Mouse (Mus musculus) heart, embryonic 14.5 days (tissue): Measurements from ENCODE around the gene Ddi2. TPM values are rescaled to one million over a fixed set of nuclear protein-coding genes. Genes with fewer than 3 reads are reported as not detected.

Experiments used
- ATAC-seq: fragments of 200-750 bp; cut with Nextera tagmentation; 2 replicates; pipeline ENCODE4 v1.8.0; 2017; ENCODE audit warnings: low read depth, moderate TSS enrichment; ENCODE audit not compliant: insufficient number of reproducible peaks, insufficient read depth, low FRiP score
- H3K27ac ChIP-seq, 2 experiments: fragments of 200-500 bp in 1 of 2; fragments of 300-500 bp in 1 of 2; sonication (generic) in 1 of 2; replicated peaks in 1 of 2; 2 replicates each; pipeline ENCODE4 v1.5.1; 2012 to 2014; ENCODE audit warnings: low read depth in 2 of 2, low read length in 2 of 2, control low read depth in 1 of 2, mild to moderate bottlenecking in 1 of 2, mixed read lengths in 1 of 2; ENCODE audit not compliant: control insufficient read depth in 1 of 2, insufficient read depth in 1 of 2
- H3K27me3 ChIP-seq: fragments of 300-500 bp; sonication (generic); 2 replicates; pipeline ENCODE4 v1.6.1; 2014; ENCODE audit warnings: mild to moderate bottlenecking, low read length, control low read depth; ENCODE audit not compliant: control insufficient read depth, insufficient read depth
- H3K36me3 ChIP-seq: fragments of 300-500 bp; sonication (generic); 2 replicates; pipeline ENCODE4 v1.6.1; 2014; ENCODE audit warnings: mild to moderate bottlenecking, control low read depth, low read length, mixed read lengths; ENCODE audit not compliant: control insufficient read depth, insufficient read depth
- H3K4me1 ChIP-seq, 2 experiments: fragments of 200-500 bp in 1 of 2; fragments of 300-500 bp in 1 of 2; sonication (generic) in 1 of 2; 2 replicates each; pipeline ENCODE4 v1.6.1; 2012 to 2014; ENCODE audit warnings: low read length in 2 of 2, control low read depth in 1 of 2, mixed read lengths in 1 of 2; ENCODE audit not compliant: control insufficient read depth in 2 of 2, insufficient read depth in 2 of 2
- H3K4me2 ChIP-seq: fragments of 300-500 bp; sonication (generic); 2 replicates; pipeline ENCODE4 v1.6.1; 2014; ENCODE audit warnings: mild to moderate bottlenecking, low read length
- H3K4me3 ChIP-seq, 2 experiments: fragments of 200-500 bp in 1 of 2; fragments of 300-500 bp in 1 of 2; sonication (generic) in 1 of 2; 2 replicates each; pipeline ENCODE4 v1.5.1; 2012 to 2014; ENCODE audit warnings: low read length in 2 of 2, mild to moderate bottlenecking in 2 of 2, control low read depth in 1 of 2, low read depth in 1 of 2, moderate library complexity in 1 of 2; ENCODE audit not compliant: control insufficient read depth in 1 of 2, insufficient read depth in 1 of 2
- H3K9ac ChIP-seq: fragments of 300-500 bp; sonication (generic); 2 replicates; pipeline ENCODE4 v1.6.1; 2014; ENCODE audit warnings: mild to moderate bottlenecking, low read length
- H3K9me3 ChIP-seq: fragments of 300-500 bp; sonication (generic); 2 replicates; pipeline ENCODE4 v1.6.1; 2016; ENCODE audit warnings: low read length, control low read depth; ENCODE audit not compliant: control insufficient read depth
- whole genome bisulfite sequencing: fragments of 180-500 bp; shearing (Covaris S2); extraction: QIAGEN DNeasy Blood & Tissue Kit; methylation state at CpG from one replicate; pipeline ENCODE4 v1.1.7; 2014; 5-methylcytosine and 5-hydroxymethylcytosine counted together
- polyA plus RNA-seq: library from polyadenylated mRNA; unstranded; fragments of >200 nt; fragmentation: Nextera tagmentation; extraction: Ambion mirVana; gene quantifications from 2 replicates; pipeline ENCODE4 v1.2.1, GENCODE M21; 2014

The Ddi2 gene
- polyA plus RNA-seq, 1 experiment from 2014 or later, result 12.0 TPM

- no peaks in the 10 kb centered on the region for H3K27me3 ChIP-seq
- H3K9me3 ChIP-seq, result no peaks in the 10 kb centered on the region
- H3K36me3 ChIP-seq, result peaks cover 100% of the 10 kb centered on the region
- peaks cover 0 to 5% of the 10 kb centered on the region in 2 experiments; a peak in 2 of 4 replicates for H3K4me1 ChIP-seq
- H3K4me3 ChIP-seq, result no peak overlapping the region
- no peak overlapping the region for H3K27ac ChIP-seq
- no peak for ATAC-seq
- H3K9ac ChIP-seq, result no peak overlapping the region
- H3K4me2 ChIP-seq, result no peak overlapping the region
- WGBS, result 83% methylated on average over 21 of the region's 21 CpGs
Observed at GRCm38 (mm10) chr4:141632111-141632873, 90.9 kb downstream of the Ddi2 start.

- H3K4me2 ChIP-seq, result no peak overlapping the region
- H3K36me3 ChIP-seq, result peaks cover 99% of the 10 kb centered on the region
- H3K4me3 ChIP-seq, result no peak overlapping the region
- H3K27me3 ChIP-seq, result no peaks in the 10 kb centered on the region
- WGBS, result 93% methylated on average over 20 of the region's 20 CpGs
- no peak overlapping the region for H3K27ac ChIP-seq
- peaks cover 0 to 5% of the 10 kb centered on the region in 2 experiments; a peak in 2 of 4 replicates for H3K4me1 ChIP-seq
- no peak for ATAC-seq
- no peak overlapping the region for H3K9ac ChIP-seq
- H3K9me3 ChIP-seq, result no peaks in the 10 kb centered on the region
Observed at GRCm38 (mm10) chr4:141631250-141631649, 92.0 kb downstream of the Ddi2 start.

GRCm38 (mm10) chr4:141630021-141630420, 93.2 kb downstream of the Ddi2 start:
- Histone ChIP-seq H3K4me1 (peaks cover 0 to 8% of the 10 kb centered on the region in 2 experiments; a peak in 3 of 4 replicates), H3K4me3 (no peak overlapping the region), H3K27me3 (no peaks in the 10 kb centered on the region), H3K36me3 (peaks cover 97% of the 10 kb centered on the region), H3K27ac (no peak overlapping the region), H3K9ac (no peak overlapping the region), H3K4me2 (no peak overlapping the region), H3K9me3 (no peaks in the 10 kb centered on the region)
- WGBS, result 92% methylated on average over 11 of the region's 11 CpGs
- ATAC-seq, result no peak

- Histone ChIP-seq H3K36me3 (peaks cover 83% of the 10 kb centered on the region), H3K27ac (no peak overlapping the region)
- WGBS, result 72% methylated on average over 14 of the region's 14 CpGs
Observed at GRCm38 (mm10) chr4:141628661-141629060, 94.6 kb downstream of the Ddi2 start.

More at GRCm38 (mm10) chr4:141628661-141629060, 94.6 kb downstream of the Ddi2 start:
- Histone ChIP-seq H3K9me3 (no peaks in the 10 kb centered on the region), H3K4me1 (peaks cover 7 to 15% of the 10 kb centered on the region in 2 experiments), H3K27me3 (no peaks in the 10 kb centered on the region), H3K9ac (no peak overlapping the region), H3K4me2 (no peak overlapping the region), H3K4me3 (no peak overlapping the region)
- ATAC-seq, result no peak

Other genes with a start within 250 kb of the Ddi2 start
- gene Spen, start 184.8 kb downstream of the Ddi2 start, polyA plus RNA-seq, result 9.6 and 10.7 TPM in 2 replicates
- 45.2 and 45.7 TPM in 2 replicates for gene Fblim1, start 117.3 kb downstream of the Ddi2 start, polyA plus RNA-seq
- gene Tmem82, start 104.8 kb downstream of the Ddi2 start, polyA plus RNA-seq, result 0.19 and 0.43 TPM in 2 replicates
- gene Slc25a34, start 99.6 kb downstream of the Ddi2 start, polyA plus RNA-seq, result 0.09 and 0.19 TPM in 2 replicates
- gene Plekhm2, start 58.5 kb downstream of the Ddi2 start, polyA plus RNA-seq, result 6.6 and 7.8 TPM in 2 replicates
- 0.72 and 2.1 TPM in 2 replicates for gene Rsc1a1, start 37.8 kb downstream of the Ddi2 start, polyA plus RNA-seq
- gene Agmat, start 23.3 kb upstream of the Ddi2 start, polyA plus RNA-seq, result 1.1 and 1.4 TPM in 2 replicates
- 3.6 and 4.4 TPM in 2 replicates for gene Dnajc16, start 67.5 kb upstream of the Ddi2 start, polyA plus RNA-seq
- gene Casp9, start 70.2 kb upstream of the Ddi2 start, polyA plus RNA-seq, result 15.2 and 15.4 TPM in 2 replicates
- not detected in 2 replicates for gene Cela2a, start 102.7 kb upstream of the Ddi2 start, polyA plus RNA-seq
- gene Ctrc, start 122.9 kb upstream of the Ddi2 start, polyA plus RNA-seq, result not detected in 2 replicates
- gene Efhd2, start 151.5 kb upstream of the Ddi2 start, polyA plus RNA-seq, result 33.2 and 43.6 TPM in 2 replicates